Mouse (Mus musculus): ENCODE data around the gene Slc35f6. TPM values are rescaled to one million over a fixed set of nuclear protein-coding genes. Genes with fewer than 3 reads are reported as not detected.

Slc35f6 gene
- total RNA-seq, 2 experiments from 2014 or later = 13.3 to 15.4 TPM

GRCm38 (mm10) chr5:30701866-30702265 is 54.1 kb downstream of the Slc35f6 start:
- DNase-seq = no peak

Small RNAs within 50 kb of the gene (microRNA-seq; reads per million reads assigned to microRNA genes)
- gene Mir5625 = 0 to 0.25 reads per million in 2 experiments

Other genes starting within 250 kb of the Slc35f6 start
- under 1 TPM; 0.35 to 0.36 TPM for gene Otof, start 186.0 kb upstream of the Slc35f6 start, total RNA-seq (2021)
- not detected for gene 1700001C02Rik, start 181.9 kb upstream of the Slc35f6 start, total RNA-seq (2021)
- not detected for gene Cib4, start 102.1 kb upstream of the Slc35f6 start, total RNA-seq (2021)
- gene Kcnk3, start 59.8 kb upstream of the Slc35f6 start, total RNA-seq (2021) = 1 to 10 TPM; 1.2 to 1.8 TPM
- 10 to 100 TPM; 16.7 to 17.2 TPM for gene Cenpa, start 18.8 kb downstream of the Slc35f6 start, total RNA-seq (2021)
- gene Dpysl5, start 63.6 kb downstream of the Slc35f6 start, total RNA-seq (2021) = 1 to 10 TPM; 2.7 to 3.2 TPM
- 10 to 100 TPM; 65.0 to 81.1 TPM for gene Mapre3, start 166.7 kb downstream of the Slc35f6 start, total RNA-seq (2021)
- gene Tmem214, start 220.1 kb downstream of the Slc35f6 start, total RNA-seq (2021) = 10 to 100 TPM; 40.4 to 46.9 TPM
- 1 to 10 TPM; 4.5 to 5.0 TPM for gene Agbl5, start 240.8 kb downstream of the Slc35f6 start, total RNA-seq (2021)

All from gastrocnemius, postnatal 10 days (tissue).